Mouse (Mus musculus) small intestine, adult 2 months (tissue): ENCODE measurements around the gene Aspn. TPM values are rescaled to one million over a fixed set of nuclear protein-coding genes. Genes with fewer than 3 reads are reported as not detected.

Experiments used
- H3K27ac ChIP-seq: fragments of 200-500 bp; 2 replicates; pipeline ENCODE4 v1.5.1; 2012; ENCODE audit warnings: low read depth, low read length, control low read depth, inconsistent platforms; ENCODE audit not compliant: insufficient read depth
- H3K27me3 ChIP-seq: fragments of 200-500 bp; 2 replicates; pipeline ENCODE4 v1.6.1; 2012; ENCODE audit warnings: mild to moderate bottlenecking, moderate library complexity, low read length, inconsistent platforms; ENCODE audit not compliant: control insufficient read depth, insufficient read depth
- H3K36me3 ChIP-seq: fragments of 200-500 bp; 2 replicates; pipeline ENCODE4 v1.6.1; 2012; ENCODE audit warnings: mild to moderate bottlenecking, low read length, control low read depth, inconsistent platforms; ENCODE audit not compliant: control insufficient read depth, insufficient read depth
- H3K4me1 ChIP-seq: fragments of 200-500 bp; 2 replicates; pipeline ENCODE4 v1.6.1; 2012; ENCODE audit warnings: low read length, inconsistent platforms, mixed read lengths; ENCODE audit not compliant: control insufficient read depth, insufficient read depth, insufficient read length
- H3K4me3 ChIP-seq: fragments of 200-500 bp; 2 replicates; pipeline ENCODE4 v1.5.1; 2012; ENCODE audit warnings: low read depth, mild to moderate bottlenecking, control low read depth, inconsistent platforms, low read length, moderate library complexity
- CTCF ChIP-seq: fragments of 200-500 bp; IDR thresholded peaks from 2 replicates; pipeline ENCODE4 v1.5.1; 2012; ENCODE audit warnings: low read depth, mild to moderate bottlenecking, control low read depth, inconsistent platforms, low read length, moderate library complexity, mixed read lengths; ENCODE audit not compliant: insufficient replicate concordance, insufficient read length; ENCODE audit errors: extremely low read depth
- POLR2A ChIP-seq: fragments of 200-500 bp; IDR thresholded peaks from 2 replicates; pipeline ENCODE4 v1.6.1; 2012; ENCODE audit warnings: low read depth, mild to moderate bottlenecking, control low read depth, inconsistent platforms, low read length, moderate library complexity
- WGBS: fragments of 180-500 bp; shearing (Covaris S2); methylation state at CpG from one replicate; pipeline ENCODE4 v1.1.7; 2018; 5-methylcytosine and 5-hydroxymethylcytosine counted together
- polyA plus RNA-seq: library from polyadenylated mRNA; depleted of rRNA; stranded (reverse); fragments of >200 nt; gene quantifications from 2 replicates; pipeline ENCODE4 v1.2.3, GENCODE M21; 2012; rRNA removed

Aspn gene
- polyA plus RNA-seq = 0.06 and 0.18 TPM in 2 replicates

DNA sequence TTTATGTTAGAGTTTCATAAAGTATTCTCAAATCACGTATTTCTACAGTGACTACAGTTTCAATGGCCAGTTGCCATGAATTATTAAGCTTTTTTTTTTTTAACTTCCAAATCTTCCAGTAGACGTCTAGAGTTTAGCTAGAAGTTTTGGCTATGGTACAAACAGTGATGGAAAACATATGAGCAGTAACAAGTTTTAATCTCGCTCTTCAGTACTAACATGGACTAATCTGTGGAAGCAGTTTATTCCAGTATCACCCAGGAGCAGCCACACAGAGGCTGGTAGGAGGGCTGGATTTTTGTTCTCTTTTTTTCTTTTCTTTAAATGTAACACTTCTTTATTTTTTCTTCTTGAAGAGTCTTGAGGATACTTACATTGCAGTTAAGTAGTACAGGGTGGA lies at the start of gene Aspn:
Gene Aspn, plus strand, starts transcription at position 165 of the 400 bp plus-strand sequence.
- Histone ChIP-seq H3K27me3 (no peaks in the 10 kb centered on the region), H3K4me3 (no peak within 1 kb of the TSS), H3K27ac (no peak within 1 kb of the TSS), H3K4me1 (no peaks in the 10 kb centered on the region), H3K36me3 (no peaks in the 10 kb centered on the region)
- TF ChIP-seq CTCF = no peak
- no peak for TF ChIP-seq POLR2A
- WGBS = 70% methylated on average over 3 of the region's 3 CpGs

DNA sequence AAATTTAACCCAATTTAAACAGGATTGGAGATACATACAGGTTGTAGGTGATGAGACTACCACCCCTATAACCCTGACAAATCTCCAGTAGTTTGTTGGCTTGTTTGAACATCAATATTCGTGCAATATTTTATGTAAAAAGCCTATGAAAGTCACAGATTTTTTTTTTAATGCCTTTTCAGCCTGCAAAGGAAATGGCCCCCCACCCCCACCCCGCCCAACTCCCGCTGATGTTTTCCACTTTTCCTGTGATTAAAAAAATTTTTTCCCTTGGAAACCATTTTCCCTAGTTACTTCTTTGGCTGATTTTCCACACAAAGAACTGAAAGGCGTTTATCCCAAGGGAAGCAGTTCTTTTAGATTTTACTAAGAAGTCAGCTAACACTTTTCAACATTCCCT lies 39.7 kb upstream of the Aspn start, which contains the start of gene Ecm2:
Gene Ecm2, plus strand, starts transcription at position 301 of the 400 bp plus-strand sequence.
- Histone ChIP-seq H3K36me3 (no peaks in the 10 kb centered on the region), H3K27ac (no peak within 1 kb of the TSS), H3K4me1 (no peaks in the 10 kb centered on the region), H3K27me3 (no peaks in the 10 kb centered on the region), H3K4me3 (no peak within 1 kb of the TSS)
- no peak for TF ChIP-seq POLR2A
- no peak for TF ChIP-seq CTCF
- WGBS = 64% methylated on average over 4 of the region's 4 CpGs

DNA sequence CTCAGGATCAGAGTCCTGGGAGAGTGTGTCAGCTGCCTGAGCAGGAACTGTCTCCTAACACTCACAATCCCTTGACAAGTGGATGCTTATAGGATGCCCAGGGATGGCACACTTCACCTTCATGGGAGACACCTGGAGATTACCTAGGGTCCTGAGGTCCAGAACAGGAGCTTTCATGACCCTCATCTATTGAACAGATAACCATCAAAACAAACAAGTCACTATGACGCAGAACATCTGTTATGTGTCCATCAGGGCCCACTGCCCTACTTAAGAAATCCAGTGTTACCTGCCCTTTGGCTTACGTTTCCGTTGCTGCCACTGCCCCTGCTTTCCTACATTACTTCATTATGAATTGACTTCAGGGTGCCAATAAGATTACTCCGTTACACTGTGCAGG lies 38.5 kb upstream of the Aspn start:
- Histone ChIP-seq H3K36me3 (no peaks in the 10 kb centered on the region), H3K27me3 (no peaks in the 10 kb centered on the region), H3K4me1 (no peaks in the 10 kb centered on the region), H3K27ac (no peak overlapping the region), H3K4me3 (no peak overlapping the region)
- WGBS = 90% methylated on average over 4 of the region's 4 CpGs
- TF ChIP-seq POLR2A (no peak), CTCF (no peak)

DNA sequence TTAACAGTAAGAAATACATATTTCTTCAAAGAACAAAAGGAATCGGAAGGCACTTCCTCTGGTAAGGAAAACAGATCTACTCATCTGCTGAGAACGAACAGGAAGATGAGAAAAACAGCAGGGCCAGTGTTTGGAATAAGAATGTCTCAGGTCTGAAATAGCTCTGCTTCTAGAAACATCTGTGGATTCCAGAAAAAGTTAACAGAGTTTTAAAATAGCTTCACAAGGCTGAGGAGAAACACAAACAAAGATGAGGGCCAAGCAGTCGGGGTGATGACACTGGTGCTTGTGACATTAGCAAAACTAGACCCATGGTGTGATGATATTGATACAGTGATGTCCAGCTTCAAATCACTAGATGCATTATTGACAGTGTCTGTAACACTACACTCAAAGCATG lies 37.1 kb upstream of the Aspn start:
- Histone ChIP-seq H3K27me3 (no peaks in the 10 kb centered on the region), H3K4me1 (no peaks in the 10 kb centered on the region), H3K27ac (no peak overlapping the region), H3K4me3 (no peak overlapping the region), H3K36me3 (no peaks in the 10 kb centered on the region)
- 77% methylated on average over 3 of the region's 3 CpGs for WGBS
- TF ChIP-seq POLR2A (no peak), CTCF (no peak)

DNA sequence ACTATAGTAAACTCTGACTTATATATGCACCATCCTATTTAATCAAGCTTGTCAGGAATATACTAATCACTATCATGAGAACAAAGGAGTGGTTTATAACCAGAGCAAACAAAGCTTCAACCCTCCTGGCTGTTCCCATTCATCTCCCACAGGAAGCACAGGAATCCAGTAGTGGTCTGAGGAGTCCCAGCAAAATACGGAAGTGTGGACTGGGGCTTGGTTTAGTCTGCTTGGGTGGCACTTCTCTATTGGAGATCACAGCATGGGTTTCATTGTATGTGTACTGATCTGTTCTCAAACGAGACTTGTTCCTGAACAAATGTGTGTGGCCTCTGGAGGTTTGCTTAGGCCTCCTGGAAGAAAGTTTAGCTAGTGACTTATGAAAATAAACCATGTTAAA lies 25.5 kb upstream of the Aspn start:
- TF ChIP-seq POLR2A (no peak), CTCF (no peak)
- 45% methylated on average over 2 of the region's 2 CpGs for WGBS

DNA sequence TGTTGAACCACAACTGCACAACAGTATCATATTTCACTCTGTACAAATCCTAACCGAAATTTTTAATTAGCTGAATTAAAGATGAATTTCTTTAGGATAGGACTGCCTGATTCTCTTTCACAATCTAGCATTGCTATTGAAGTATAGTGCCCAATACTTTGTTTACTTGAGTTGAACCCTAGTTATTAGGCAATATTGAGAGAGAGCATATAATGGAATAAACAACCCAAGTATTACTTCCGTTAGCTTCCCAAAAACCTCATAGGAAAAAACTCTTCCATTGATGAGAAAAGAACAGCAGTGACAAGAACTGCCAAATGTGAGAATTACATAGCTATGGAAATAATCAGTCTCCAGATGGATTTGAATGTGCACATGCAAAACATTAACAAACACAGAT lies 18.0 kb upstream of the Aspn start:
- H3K27ac ChIP-seq = no peak overlapping the region
- TF ChIP-seq POLR2A = no peak
- no peak for TF ChIP-seq CTCF
- 82% methylated on average over 2 of the region's 2 CpGs for WGBS
- H3K36me3 ChIP-seq = no peaks in the 10 kb centered on the region
- no peaks in the 10 kb centered on the region for H3K4me1 ChIP-seq
- H3K27me3 ChIP-seq = no peaks in the 10 kb centered on the region
- no peak overlapping the region for H3K4me3 ChIP-seq

More for the DNA sequence above, 25.5 kb upstream of the Aspn start:
- no peaks in the 10 kb centered on the region for H3K4me1 ChIP-seq
- H3K27me3 ChIP-seq = no peaks in the 10 kb centered on the region
- no peak overlapping the region for H3K27ac ChIP-seq
- no peaks in the 10 kb centered on the region for H3K36me3 ChIP-seq
- H3K4me3 ChIP-seq = no peak overlapping the region

DNA sequence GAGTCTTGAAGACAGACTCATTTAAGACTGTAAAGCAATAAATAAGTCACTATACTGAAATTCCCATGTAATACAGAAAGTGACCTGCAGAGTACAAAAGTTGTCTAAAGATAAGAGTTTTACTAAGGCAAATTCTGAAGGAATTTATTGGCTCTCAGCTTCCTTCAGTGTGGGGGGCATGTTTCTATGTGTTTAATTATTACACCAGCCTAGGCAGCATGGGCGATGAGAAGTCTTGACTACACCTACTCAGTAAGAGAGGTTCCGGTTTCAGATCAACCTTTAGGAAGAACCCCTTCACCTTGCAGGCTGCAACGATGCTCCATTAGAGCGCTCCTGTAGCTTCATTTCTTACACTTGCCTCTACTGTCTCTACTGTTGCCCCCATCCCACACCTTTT lies 13.6 kb upstream of the Aspn start:
- no peak for TF ChIP-seq CTCF
- no peak for TF ChIP-seq POLR2A
- 80% methylated on average over 4 of the region's 4 CpGs for WGBS
- Histone ChIP-seq H3K4me3 (no peak overlapping the region), H3K27me3 (no peaks in the 10 kb centered on the region), H3K36me3 (no peaks in the 10 kb centered on the region), H3K4me1 (no peaks in the 10 kb centered on the region), H3K27ac (no peak overlapping the region)
